Mouse (Mus musculus): ENCODE measurements at regions not wholly inside any gene's neighbourhood (a gene's known extent, or its start where the extent isn't known, plus 50 kb on each side); places are given as distances from the start of the nearest gene placed in this dataset.
A peak's percentile ranks its signal among the peaks of the same experiment; 100 is the strongest.

GRCm38 (mm10) chr9:47133454-47133853 lies 134.9 kb downstream of the Gm4791 start:
- DNase-seq = no peak

GRCm38 (mm10) chr9:47133873-47134272 lies 135.3 kb downstream of the Gm4791 start:
- DNase-seq = no peak

DNA sequence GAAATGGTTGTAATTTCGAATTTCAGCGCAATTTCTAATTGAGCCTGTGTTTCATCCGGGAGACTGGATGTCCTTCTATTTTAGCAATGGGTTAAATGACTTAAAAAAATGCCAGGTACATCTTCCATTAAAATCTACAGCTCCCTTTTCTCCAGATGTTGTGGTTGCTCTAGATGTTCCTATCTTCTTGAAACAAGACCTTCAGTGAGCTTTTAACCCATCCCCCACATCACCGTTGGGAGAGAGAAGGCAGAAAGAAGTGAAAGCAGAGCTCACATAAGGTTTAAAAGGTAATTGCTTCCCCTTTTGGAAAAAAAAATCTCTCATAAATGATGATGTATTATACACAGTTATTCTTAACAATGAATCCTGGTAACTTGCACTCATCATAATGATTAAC lies 135.9 kb downstream of the Gm4791 start:
- no peak for DNase-seq

DNA sequence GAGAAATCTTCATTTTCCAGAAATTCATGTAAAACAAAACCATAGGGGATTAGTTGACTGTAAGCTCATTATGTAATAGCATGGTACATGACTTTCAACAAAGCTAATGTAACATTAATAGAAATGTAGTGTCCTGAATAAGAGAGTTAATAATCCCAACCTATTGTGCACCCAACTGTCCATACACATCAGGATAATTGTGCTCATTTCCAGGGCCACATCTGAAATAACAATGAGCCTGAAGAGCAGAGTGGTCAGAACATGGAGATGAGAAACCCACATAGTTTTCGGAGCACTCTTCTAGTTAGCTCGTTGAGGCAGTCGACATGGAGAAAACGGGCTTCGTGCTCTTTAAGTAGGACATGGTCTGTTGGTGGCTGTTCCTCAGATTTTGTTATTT lies 138.1 kb downstream of the Gm4791 start:
- no peak for DNase-seq

DNA sequence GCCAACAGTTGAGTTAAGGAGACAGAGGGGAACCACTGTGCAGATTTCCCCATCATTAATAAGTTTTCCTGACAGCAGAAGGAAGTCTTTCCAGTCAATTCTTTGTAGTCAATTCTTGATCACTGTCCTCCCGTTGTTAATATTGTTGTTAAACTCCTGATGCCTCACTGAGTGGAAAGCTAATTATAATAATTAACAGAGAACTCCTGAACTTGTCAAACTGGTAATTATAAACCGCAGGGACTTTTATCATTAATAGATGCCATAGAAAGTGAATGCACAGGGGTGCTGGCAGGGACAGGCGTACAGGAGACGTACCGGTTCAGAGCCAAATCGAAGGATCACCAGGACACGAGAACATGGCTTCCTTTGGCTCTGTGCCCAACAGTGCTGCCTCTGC lies 154.9 kb downstream of the Gm4791 start:
- DNase-seq = no peak

GRCm38 (mm10) chr9:47165480-47166131 lies 167.1 kb downstream of the Gm4791 start:
- DNase-seq = peak; percentile 10 to 46

- peak; percentile 4 to 30 for DNase-seq
These were observed 169.2 kb downstream of the Gm4791 start for GRCm38 (mm10) chr9:47167681-47168240.

- no peak for DNase-seq
These were observed 177.5 kb downstream of the Gm4791 start for GRCm38 (mm10) chr9:47176044-47176443.

DNA sequence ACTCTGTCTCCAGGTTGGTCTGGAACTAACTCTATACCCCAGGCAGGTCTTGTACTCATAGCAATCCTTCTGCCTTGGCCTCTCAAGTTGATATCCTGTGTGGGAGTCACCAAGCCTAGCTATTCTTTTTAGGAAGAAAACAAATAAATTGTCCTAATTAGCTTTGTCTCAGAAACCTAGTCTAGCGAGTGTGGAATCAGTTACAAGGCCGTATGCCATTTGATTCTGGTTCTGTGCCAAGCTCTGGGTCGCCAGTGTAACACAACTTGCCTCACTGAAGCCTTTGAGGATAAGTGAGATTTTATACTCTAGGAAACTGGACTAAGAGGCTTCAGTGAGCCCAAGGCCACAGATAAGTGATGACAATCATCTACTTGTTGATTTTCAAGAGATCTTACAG lies 219.6 kb downstream of the Gm4791 start:
- no peak for DNase-seq

- no peak for DNase-seq
These were observed 225.0 kb downstream of the Gm4791 start for GRCm38 (mm10) chr9:47223536-47223935.

DNA sequence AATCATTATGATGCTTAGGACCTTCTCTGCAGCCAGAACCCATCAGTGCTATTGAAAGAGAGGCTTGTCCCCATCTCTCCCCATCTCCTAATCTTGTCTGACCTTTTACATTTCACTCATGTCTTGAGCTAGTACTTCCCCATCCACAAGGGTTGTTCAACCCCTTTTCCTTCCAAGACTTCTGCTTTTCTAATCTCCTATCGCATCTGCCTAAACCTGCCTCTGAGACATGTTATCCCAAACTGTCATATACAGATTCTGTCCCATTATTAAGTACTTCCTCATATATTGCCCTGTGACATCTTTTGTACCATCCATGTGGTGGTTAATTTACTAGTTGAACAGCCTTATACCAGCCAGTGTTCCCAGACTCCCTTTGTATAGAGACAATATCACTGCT lies 225.7 kb downstream of the Gm4791 start:
- no peak for DNase-seq

DNA sequence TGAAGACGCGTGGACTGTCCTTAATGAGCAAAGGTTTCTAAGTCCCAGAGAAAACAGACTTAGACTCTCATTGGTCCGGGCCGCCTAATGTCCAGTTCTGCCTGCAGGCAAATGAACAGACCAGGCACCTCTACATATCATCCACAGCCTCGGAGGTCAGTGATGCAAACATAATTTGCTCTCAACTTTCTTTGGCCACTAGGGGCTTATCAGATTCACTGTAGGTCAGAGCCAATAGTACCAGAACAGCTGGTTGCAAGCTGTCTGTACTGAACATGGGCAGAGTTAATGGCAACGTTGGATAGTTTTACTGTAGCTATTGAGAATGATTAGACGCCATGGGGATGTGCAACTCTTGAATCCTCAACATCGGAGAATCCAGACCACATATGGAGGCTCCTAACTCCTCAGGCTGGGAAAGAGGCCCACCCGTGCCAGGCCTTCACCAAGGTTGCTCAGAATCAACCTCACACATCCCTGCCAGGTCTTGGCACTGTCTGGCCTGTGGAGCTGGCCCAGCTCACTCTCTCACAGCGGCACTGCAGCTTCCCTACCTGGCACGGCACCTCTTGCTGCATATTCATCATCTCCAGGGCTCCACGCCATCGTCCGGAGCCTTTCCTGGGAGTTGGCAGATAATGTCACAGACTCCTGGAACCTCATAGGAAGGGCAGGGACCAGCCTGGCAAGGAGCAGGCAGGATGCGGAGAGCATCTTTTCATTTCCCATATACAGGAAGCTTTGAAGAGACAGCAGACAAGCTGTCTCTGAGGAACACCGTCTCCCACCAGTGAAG lies 228.1 kb downstream of the Gm4791 start:
- peak; percentile 7 to 47 for DNase-seq

DNA sequence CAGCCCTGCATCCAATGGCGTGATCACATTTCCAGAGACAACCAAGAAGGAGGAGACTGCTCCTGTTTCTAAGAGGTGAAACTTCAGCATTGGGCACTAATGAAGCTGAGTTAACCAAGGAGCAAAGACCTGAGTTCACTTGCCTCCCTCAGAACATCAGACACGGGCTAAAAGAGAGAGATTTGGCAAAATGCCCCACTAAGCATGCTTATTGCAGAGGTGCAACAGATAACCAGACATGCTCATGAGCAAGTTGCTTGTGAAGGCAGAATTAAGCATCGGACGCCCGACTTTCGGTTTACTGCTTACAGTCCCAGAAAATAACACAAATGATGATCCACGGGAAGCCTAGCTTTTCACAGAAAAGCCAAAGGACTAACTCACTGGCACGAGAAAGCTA lies 228.8 kb downstream of the Gm4791 start:
- DNase-seq = no peak

GRCm38 (mm10) chr9:47228736-47229135 lies 230.2 kb downstream of the Gm4791 start:
- no peak for DNase-seq

DNA sequence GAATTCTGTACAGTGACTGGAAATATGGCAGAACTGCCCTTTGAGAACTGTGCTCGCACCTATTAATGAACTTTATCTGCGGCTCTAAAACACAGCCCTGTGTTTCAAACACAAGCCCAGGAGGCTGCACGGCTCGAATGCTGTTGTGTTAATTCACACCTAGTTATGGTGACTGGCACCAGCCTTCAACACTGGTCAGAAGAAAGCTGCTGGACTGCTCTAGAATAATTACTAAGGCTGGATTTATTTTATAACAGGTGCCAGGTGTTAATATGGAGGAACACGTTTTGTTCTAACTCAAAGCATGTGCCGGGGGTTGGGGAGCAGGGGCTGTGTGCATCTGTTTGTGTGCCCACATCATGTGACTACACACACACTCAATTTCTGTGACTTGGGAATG lies 230.8 kb downstream of the Gm4791 start:
- DNase-seq = no peak

- no peak for DNase-seq
These were observed 242.4 kb downstream of the Gm4791 start for GRCm38 (mm10) chr9:47240950-47241349.

DNA sequence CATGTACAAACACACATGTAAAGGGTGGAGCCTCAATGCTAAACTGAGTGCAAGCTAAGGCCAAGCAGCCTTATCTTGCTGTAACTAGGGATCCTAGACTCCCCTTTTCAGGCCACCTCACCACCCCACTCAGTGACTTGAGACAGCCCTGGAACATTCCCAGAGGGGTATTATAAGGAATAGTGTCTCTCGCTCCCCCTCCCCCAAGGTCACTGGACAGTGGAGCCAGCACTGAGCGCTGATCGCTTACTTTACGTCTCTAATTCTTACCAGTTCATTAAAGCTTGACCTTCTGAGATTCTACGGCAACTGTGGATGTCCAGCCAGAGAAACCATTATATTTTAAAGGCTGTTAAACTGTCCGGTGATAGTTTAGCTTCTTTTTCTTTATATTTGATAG lies 243.5 kb downstream of the Gm4791 start:
- no peak for DNase-seq

- no peak for DNase-seq
These were observed 244.0 kb downstream of the Gm4791 start for GRCm38 (mm10) chr9:47242526-47242925.

- DNase-seq = no peak
These were observed 250.5 kb downstream of the Gm4791 start for GRCm38 (mm10) chr9:47249029-47249428.

DNA sequence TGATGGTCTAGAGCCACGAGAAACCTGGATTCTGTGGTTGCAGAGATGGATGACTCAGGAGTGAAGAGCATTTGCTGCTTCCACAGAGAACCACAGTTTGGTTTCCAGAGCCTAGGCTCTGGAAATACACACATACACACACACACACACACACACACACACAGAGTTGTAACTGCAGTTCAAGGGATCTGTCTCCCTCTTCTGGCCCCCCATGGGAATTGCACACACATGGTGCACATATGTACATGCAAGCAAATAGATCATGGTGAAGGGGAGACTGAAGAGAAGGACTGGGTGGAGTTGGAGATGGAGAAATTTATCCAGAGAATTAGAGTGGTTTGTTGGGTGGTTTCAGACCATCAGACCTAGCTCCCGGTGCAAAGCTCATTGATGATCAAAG lies 252.6 kb downstream of the Gm4791 start:
- DNase-seq = no peak

- DNase-seq = no peak
These were observed 255.5 kb downstream of the Gm4791 start for GRCm38 (mm10) chr9:47253836-47254657.

- DNase-seq = peak; percentile 50 to 74
These were observed 264.0 kb upstream of the Cadm1 start for GRCm38 (mm10) chr9:47265946-47266490.
